Mouse (Mus musculus) brain, embryonic 14.5 days (tissue): Measurements from ENCODE around the gene Tspyl1. TPM values are rescaled to one million over a fixed set of nuclear protein-coding genes. Genes with fewer than 3 reads are reported as not detected.
A peak's percentile ranks its signal among the peaks of the same experiment; 100 is the strongest.
"Not testable (repeated sequence)": the region's sequence is repeated elsewhere in the genome, so short reads cannot be mapped to it uniquely, and the experiment has no call there.

Experiments used
- DNase-seq: peaks from one replicate; pipeline ENCODE4 v3.0.0-alpha.2; 2011; ENCODE audit warnings: low read depth
- CTCF ChIP-seq: fragments of 200-500 bp; IDR thresholded peaks from 2 replicates; pipeline ENCODE4 v1.5.1; 2012; ENCODE audit warnings: inconsistent platforms, mild to moderate bottlenecking, moderate library complexity, borderline replicate concordance; ENCODE audit not compliant: insufficient read depth, insufficient read length; ENCODE audit errors: extremely low read depth
- POLR2A ChIP-seq: fragments of 200-500 bp; IDR thresholded peaks from 2 replicates; pipeline ENCODE4 v1.6.1; 2012; ENCODE audit warnings: mild to moderate bottlenecking, inconsistent platforms, borderline replicate concordance; ENCODE audit not compliant: poor library complexity, insufficient read depth, insufficient read length, severe bottlenecking; ENCODE audit errors: extremely low read depth
- polyA plus RNA-seq: library from polyadenylated mRNA; depleted of rRNA; stranded (reverse); fragments of >200 nt; gene quantifications from 2 replicates; pipeline ENCODE4 v1.2.3, GENCODE M21; 2012; rRNA removed

The Tspyl1 gene
- polyA plus RNA-seq = 68.5 and 77.6 TPM in 2 replicates

DNA sequence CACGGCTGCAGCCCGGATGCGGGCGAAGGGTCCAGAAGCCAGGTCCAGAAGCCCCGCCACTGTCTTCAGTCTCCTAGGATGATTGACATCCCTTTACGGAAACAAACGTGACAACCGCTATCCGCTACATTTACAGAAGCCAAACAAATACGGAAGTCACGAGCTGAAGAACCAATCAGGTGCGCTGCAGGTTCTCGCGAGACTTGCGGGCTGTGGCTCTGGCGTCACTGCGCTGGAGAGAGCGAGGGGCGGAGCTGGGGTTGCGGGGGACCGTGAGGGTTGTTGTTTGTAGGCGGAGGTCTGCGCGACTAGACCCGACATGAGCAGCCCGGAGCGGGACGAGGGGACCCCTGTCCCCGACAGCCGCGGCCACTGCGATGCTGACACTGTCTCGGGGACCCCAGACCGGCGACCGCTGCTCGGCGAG lies at the start of gene Tspyl1:
Gene Tspyl1 (plus strand): TSS at position 229 of the 427 bp plus-strand sequence.
- DNase-seq = peak; percentile 99
- TF ChIP-seq POLR2A (peak; percentile 82; the same call in 1 of the 2 replicates), CTCF (no peak)

DNA sequence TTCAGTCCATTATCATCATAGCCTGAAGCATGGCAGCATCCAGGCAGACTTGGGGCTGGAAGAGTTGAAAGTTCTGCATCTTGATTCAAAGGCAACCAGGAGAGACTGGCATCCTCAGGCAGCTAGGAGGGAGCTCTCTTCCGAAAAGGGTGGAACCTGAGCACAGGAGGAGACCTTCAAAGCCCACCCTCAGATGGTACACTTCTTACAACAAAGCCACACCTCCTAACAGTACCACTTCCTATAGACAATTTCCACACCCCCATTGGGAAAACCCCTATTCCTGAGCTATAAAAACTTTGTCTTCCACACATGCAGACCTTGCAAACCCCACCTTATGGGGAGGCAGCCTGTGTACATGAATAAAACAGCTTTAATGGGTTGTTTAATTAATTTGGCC lies 48.6 kb upstream of the Tspyl1 start:
- no peak for DNase-seq
- TF ChIP-seq POLR2A (no peak), CTCF (no peak)

DNA sequence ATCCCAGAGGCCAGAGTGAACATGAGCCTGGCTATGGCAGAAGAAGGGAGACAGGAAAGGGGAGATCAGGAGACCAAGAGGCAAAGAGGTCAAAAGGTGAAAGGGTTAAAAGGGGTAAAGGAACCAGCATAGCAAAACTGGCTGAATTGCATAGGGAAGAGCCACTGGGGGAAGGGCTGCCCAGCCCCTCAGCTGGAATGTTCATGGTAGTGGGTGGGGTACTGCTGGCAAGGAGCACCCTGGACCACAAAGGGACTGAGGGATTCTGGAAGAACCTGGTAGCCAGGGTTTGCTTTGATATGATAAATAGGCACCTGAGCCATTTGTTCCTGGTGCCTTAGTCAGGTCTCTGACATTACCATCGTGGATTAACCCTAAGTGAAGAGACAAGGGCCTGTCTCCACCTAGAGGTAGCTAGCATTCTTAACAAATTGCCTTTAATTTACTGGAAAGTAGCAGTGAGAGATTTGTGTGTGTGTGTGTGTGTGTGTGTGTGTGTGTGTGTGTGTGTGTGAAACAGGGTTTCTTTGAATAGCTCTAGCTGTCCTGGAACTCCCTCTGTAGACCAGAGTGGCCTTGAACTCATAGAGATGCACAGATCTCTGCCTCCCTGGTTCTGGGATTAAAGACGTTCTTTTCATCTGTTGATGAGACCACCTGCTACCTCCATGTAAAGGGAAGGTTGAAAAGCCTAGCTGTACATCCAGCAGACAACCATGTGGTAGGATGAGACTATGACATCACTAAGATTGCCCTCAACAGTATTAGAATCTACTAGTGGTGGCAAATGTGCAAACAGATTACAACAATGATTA lies 47.9 kb upstream of the Tspyl1 start:
- TF ChIP-seq CTCF (no peak), POLR2A (no peak)
- DNase-seq = peak; percentile 12

DNA sequence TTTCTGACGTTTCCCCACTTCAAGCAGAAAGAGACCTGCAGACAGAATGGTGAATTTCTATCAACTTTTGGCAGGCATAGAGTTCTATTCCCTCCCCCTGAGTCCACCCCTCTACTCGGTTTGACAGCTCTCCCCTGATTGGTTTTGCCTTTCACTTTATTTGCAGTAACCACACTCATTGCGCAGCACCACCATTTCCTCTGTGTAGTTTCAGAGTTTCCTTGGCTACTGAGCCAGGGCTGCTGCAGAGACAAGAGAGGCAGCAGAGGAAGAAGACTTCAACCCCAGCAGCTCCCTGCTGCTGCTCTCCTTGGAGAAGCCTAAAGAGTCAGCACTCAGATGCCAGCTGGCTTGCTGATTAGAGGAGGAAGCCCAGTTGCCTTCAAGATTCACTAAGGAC lies 46.6 kb upstream of the Tspyl1 start:
- DNase-seq = peak; percentile 30

GRCm38 (mm10) chr10:34236569-34236968 lies 45.4 kb upstream of the Tspyl1 start:
- TF ChIP-seq CTCF = no peak
- no peak for TF ChIP-seq POLR2A

More for the DNA sequence above, 46.6 kb upstream of the Tspyl1 start:
- TF ChIP-seq POLR2A (no peak), CTCF (no peak)

DNA sequence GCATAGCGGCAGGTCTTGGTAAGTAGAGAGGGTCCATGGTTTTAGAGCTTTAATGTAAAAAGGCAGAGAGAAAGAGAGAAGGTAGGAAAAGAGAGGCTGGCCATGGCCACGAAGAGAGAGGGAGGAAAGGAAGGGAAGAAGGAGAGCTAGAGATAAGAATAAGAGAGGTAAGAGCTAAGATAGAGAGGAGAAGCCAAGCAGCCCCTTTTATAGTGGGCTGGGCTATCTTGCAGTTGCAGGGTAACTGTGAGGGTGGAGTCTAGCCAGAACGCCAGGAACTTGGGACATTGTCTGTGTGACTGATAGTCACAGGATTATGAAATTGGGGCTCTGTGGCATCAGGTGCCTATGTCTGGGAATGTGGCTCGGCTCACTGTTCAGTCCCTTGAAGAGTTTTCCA lies 43.5 kb upstream of the Tspyl1 start:
- no peak for DNase-seq
- TF ChIP-seq CTCF (no peak), POLR2A (no peak)

More at GRCm38 (mm10) chr10:34236569-34236968, 45.4 kb upstream of the Tspyl1 start:
- DNase-seq = no peak

- TF ChIP-seq CTCF (no peak), POLR2A (no peak)
- peak; percentile 12 for DNase-seq
Observed at GRCm38 (mm10) chr10:34244745-34245144, 37.2 kb upstream of the Tspyl1 start.

GRCm38 (mm10) chr10:34246106-34246505 lies 35.9 kb upstream of the Tspyl1 start:
- DNase-seq = no peak
- TF ChIP-seq POLR2A = no peak
- TF ChIP-seq CTCF = no peak

GRCm38 (mm10) chr10:34247757-34248156 lies 34.2 kb upstream of the Tspyl1 start:
- TF ChIP-seq CTCF (no peak), POLR2A (no peak)
- DNase-seq = peak; percentile 35

- DNase-seq = no peak
- no peak for TF ChIP-seq POLR2A
- no peak for TF ChIP-seq CTCF
Observed at GRCm38 (mm10) chr10:34249594-34249993, 32.4 kb upstream of the Tspyl1 start.

DNA sequence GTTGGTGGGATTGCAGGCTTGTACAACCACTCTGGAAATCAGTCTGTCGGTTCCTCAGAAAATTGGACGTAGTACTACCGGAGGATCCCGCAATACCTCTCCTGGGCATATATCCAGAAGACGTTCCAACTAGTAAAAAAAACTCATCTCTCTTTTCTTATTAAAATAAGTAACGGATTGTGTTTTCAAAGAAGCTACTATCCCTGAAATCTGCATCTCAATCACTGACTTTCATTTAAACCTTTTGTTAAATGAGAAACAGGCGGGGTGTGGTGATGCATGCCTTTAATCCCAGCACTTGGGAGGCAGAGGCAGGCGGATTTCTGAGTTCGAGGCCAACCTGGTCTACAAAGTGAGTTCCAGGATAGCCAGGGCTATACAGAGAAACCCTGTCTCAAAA lies 29.2 kb upstream of the Tspyl1 start:
- not testable (repeated sequence) for DNase-seq

DNA sequence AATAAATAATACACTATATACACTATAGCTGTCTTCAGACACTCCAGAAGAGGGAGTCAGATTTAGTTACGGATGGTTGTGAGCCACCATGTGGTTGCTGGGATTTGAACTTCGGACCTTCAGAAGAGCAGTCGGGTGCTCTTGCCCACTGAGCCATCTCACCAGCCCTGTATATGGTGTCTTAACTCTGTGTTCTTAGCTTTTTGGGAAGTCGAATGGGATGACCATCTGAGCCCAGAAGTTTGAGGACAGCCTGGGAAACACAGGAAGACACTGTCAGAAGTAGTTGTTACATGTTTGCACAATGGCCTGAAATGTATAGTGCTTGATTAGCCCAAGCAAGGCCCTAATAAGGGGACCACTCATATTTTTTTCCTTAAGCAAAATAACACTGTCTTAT lies 16.9 kb upstream of the Tspyl1 start:
- no peak for TF ChIP-seq POLR2A
- no peak for TF ChIP-seq CTCF
- no peak for DNase-seq
